Mouse (Mus musculus) c-Kit-positive CD71-positive TER-119-positive erythroid progenitor cells, embryonic 14.5 days (primary cell): ENCODE data around the gene Dctn3.

Experiments
- DNase-seq: peaks from one replicate; pipeline ENCODE4 v3.0.0-alpha.2; 2013; ENCODE audit warnings: low spot score

The Dctn3 gene

GRCm38 (mm10) chr4:41671963-41672480, 50.9 kb downstream of the Dctn3 start:
- DNase-seq: no peak

- DNase-seq: no peak
Measured at GRCm38 (mm10) chr4:41671500-41671899, 51.5 kb downstream of the Dctn3 start.

- DNase-seq: no peak
Measured at GRCm38 (mm10) chr4:41670836-41671235, 52.1 kb downstream of the Dctn3 start.

GRCm38 (mm10) chr4:41666646-41667045, 56.3 kb downstream of the Dctn3 start:
- no peak for DNase-seq

- DNase-seq: no peak
Measured at GRCm38 (mm10) chr4:41665009-41665675, 57.8 kb downstream of the Dctn3 start.
